Mouse (Mus musculus) heart, postnatal 0 days (tissue): ENCODE results near the gene Jarid2. TPM values are rescaled to one million over a fixed set of nuclear protein-coding genes. Genes with fewer than 3 reads are reported as not detected.
A peak's percentile ranks its signal among the peaks of the same experiment; 100 is the strongest.

Source experiments
- ATAC-seq: fragments of 200-750 bp; cut with Nextera tagmentation; 2 replicates; pipeline ENCODE4 v1.8.0; 2017; ENCODE audit warnings: low read depth, moderate number of reproducible peaks, moderate library complexity; ENCODE audit not compliant: insufficient read depth
- DNase-seq: peaks from one replicate; pipeline ENCODE4 v3.0.0-alpha.2; 2016; ENCODE audit warnings: low spot score
- H3K27ac ChIP-seq: fragments of 300-500 bp; sonication (generic); 2 replicates; pipeline ENCODE4 v1.5.1; 2014; ENCODE audit warnings: low read depth, mild to moderate bottlenecking
- H3K27me3 ChIP-seq: fragments of 300-500 bp; sonication (generic); 2 replicates; pipeline ENCODE4 v1.6.1; 2014; ENCODE audit warnings: low read length, mixed read lengths; ENCODE audit not compliant: control insufficient read depth, insufficient read depth
- H3K36me3 ChIP-seq: fragments of 300-500 bp; sonication (generic); replicated peaks from 2 replicates; pipeline ENCODE4 v1.6.1; 2014; ENCODE audit warnings: low read length, mixed read lengths; ENCODE audit not compliant: control insufficient read depth, insufficient read depth
- H3K4me1 ChIP-seq: fragments of 300-500 bp; sonication (generic); 2 replicates; pipeline ENCODE4 v1.6.1; 2014; ENCODE audit warnings: antibody characterized with exemption; ENCODE audit not compliant: control insufficient read depth, insufficient read depth
- H3K4me2 ChIP-seq: fragments of 300-500 bp; sonication (generic); 2 replicates; pipeline ENCODE4 v1.6.1; 2014; ENCODE audit warnings: low read depth, mild to moderate bottlenecking, low read length, moderate library complexity
- H3K4me3 ChIP-seq: fragments of 300-500 bp; sonication (generic); 2 replicates; pipeline ENCODE4 v1.5.1; 2014; ENCODE audit warnings: low read depth, low read length
- H3K9ac ChIP-seq: fragments of 300-500 bp; sonication (generic); replicated peaks from 2 replicates; pipeline ENCODE4 v1.6.1; 2014; ENCODE audit warnings: low read depth, low read length, mixed read lengths
- H3K9me3 ChIP-seq: fragments of 300-500 bp; sonication (generic); replicated peaks from 2 replicates; pipeline ENCODE4 v1.6.1; 2016; ENCODE audit warnings: low read length; ENCODE audit not compliant: control insufficient read depth
- CTCF ChIP-seq: IDR thresholded peaks from 2 replicates; pipeline ENCODE4 v1.5.1; 2016; ENCODE audit warnings: antibody characterized with exemption, control low read depth, low read depth
- EP300 ChIP-seq: IDR thresholded peaks from 2 replicates; pipeline ENCODE4 v1.6.1; 2016; ENCODE audit warnings: antibody characterized with exemption, low read depth
- WGBS: fragments of 180-500 bp; shearing (Covaris S2); extraction: QIAGEN DNeasy Blood & Tissue Kit; methylation state at CpG from one replicate; pipeline ENCODE4 v1.1.7; 2014; 5-methylcytosine and 5-hydroxymethylcytosine counted together
- polyA plus RNA-seq: library from polyadenylated mRNA; unstranded; fragments of >200 nt; fragmentation: Nextera tagmentation; extraction: Ambion mirVana; gene quantifications from 2 replicates; pipeline ENCODE4 v1.2.1, GENCODE M21; 2015
- total RNA-seq: library from RNA; depleted of rRNA; stranded (reverse); fragments of >200 nt; gene quantifications from 2 replicates; pipeline ENCODE4 v1.2.3, GENCODE M21; 2014; ENCODE audit warnings: low replicate concordance

Jarid2 gene
- total and polyA plus RNA-seq, 2 experiments from 2014 or later: 10.2 to 17.7 TPM

DNA sequence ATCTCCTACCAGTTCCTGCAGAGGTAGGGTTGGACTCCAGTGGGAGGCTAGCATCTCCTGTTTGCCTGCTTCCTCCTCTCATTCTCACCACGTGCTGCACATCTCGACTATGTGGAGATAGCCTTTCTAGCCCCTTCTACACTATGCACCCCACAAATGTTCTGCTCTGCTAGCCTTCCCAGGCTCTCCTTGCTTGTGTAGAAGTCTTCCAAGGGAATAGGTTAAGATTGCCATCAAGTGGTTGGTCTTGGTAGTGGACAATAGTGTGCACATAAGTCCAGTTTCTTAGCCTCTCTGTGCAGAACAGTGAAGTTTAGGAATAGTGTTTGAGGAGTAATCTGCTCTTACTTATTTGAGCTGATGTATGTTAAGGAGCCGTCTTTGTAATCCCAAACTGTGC, 104.1 kb downstream of the Jarid2 start:
- H3K4me3 ChIP-seq: no peak overlapping the region
- H3K9me3 ChIP-seq: no peaks in the 10 kb centered on the region
- no peak overlapping the region for H3K9ac ChIP-seq
- 28% methylated on average over 3 of the region's 3 CpGs for whole genome bisulfite sequencing
- no peak overlapping the region for H3K4me2 ChIP-seq
- no peaks in the 10 kb centered on the region for H3K36me3 ChIP-seq
- DNase-seq (peak; percentile 73), ATAC-seq (peak; percentile 62)
- no peaks in the 10 kb centered on the region for H3K27me3 ChIP-seq
- H3K4me1 ChIP-seq: peaks cover 9% of the 10 kb centered on the region; the same call in 1 of the 2 replicates
- no peak overlapping the region for H3K27ac ChIP-seq
- no peak for TF ChIP-seq EP300
- peak; percentile 88 for TF ChIP-seq CTCF

DNA sequence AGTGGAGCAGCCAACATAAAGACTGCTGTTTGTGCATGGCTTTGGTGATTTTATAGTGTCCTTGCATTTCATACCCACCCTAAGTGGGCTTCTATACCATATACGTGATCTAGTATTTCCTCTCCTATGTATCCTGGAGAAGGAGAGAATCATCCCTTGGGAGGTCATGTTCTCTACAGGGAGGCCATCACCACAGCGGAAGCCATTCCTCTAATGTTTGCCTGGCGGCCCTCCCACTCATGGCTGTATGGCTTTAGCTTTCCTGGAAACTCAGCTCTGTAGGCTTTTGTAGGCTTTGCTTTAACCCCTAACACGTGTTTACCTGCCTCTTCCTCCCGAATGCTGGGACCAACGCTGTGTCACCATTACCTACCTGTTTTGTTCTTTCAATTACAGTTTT, 108.2 kb downstream of the Jarid2 start:
- Histone ChIP-seq H3K9me3 (no peaks in the 10 kb centered on the region), H3K27ac (no peak overlapping the region), H3K4me1 (peaks cover 28% of the 10 kb centered on the region), H3K27me3 (no peaks in the 10 kb centered on the region), H3K9ac (no peak overlapping the region), H3K4me2 (no peak overlapping the region), H3K4me3 (no peak overlapping the region), H3K36me3 (no peaks in the 10 kb centered on the region)
- no peak for TF ChIP-seq EP300
- no peak for TF ChIP-seq CTCF
- WGBS: 85% methylated on average over 6 of the region's 6 CpGs
- ATAC-seq (no peak), DNase-seq (no peak)

DNA sequence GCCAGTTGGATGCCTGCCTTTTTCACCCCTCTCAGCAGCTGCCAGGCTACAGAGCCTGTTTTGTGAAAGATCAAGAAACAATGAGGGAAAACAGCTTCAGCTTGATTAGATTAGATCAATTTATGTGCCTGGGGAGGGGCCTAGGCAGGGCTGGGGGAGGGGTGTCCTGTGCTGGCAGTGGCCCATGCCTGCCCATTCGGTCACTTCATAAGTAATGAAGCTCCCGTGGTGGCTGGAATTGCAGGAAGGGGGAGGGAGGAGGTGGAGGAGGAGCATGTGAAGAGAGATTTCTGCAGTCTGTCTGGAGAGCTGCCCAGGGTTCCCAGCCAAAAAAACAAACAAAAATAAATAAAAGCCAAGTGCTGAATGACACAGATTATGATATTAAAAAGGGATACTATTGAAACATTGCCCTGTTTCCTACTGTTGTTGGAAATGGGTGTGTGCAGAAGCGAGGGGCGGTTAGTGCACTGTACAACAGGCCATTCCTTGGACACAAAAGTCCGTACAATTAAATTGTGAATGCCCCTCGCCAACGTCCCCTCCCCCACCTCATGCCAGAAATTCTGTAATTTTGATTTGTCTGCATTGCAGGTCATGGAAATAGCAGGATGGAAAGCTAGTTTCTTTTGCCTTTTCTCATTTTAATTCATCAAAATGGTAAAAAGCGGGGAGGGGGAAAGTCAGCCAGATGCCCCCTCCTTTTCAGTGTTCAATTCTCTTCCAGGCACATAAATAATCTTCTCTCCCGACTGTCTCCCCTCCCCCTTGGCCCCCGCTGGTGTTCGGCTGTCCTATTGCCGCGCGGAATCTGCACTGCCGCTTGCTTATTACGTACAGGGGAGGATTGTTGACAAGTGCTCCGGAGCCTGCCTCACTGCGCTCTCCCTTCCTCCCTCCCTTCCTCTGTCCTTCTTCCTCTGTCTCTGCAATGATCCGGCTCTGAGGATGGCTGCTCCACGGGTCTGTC, 110.9 kb downstream of the Jarid2 start:
- peak; percentile 91 for ATAC-seq
- Histone ChIP-seq H3K9me3 (no peaks in the 10 kb centered on the region), H3K9ac (peak overlapping the region; percentile 50), H3K36me3 (no peaks in the 10 kb centered on the region), H3K27me3 (no peaks in the 10 kb centered on the region), H3K4me1 (peaks cover 28% of the 10 kb centered on the region), H3K4me2 (peak overlapping the region; percentile 73), H3K4me3 (peak overlapping the region; percentile 52), H3K27ac (peak overlapping the region; percentile 66)
- WGBS: 4% methylated on average over 20 of the region's 20 CpGs
- TF ChIP-seq EP300 (0 out of 2 replicates have a peak, but pooled peaks have one; percentile 23), CTCF (no peak)
- DNase-seq: peak; percentile 83

DNA sequence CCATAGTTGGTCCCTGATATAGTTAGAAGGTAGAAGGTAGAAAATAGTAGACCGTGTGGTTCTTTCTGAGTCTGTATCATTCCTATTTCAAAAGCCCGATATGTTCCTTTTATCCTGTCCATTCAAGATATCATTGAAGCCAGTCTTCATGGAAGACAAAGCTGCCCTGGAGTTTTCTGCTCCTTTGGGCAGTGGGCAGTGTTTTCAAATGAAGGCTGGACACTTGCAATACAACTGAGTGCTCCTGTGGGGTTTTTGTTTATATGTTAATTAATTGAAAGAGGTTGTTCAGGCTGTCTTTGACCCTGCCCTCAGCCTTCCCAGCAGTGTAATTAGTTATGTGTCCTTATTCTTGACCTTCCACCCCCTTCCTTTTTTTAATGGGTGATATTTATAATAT, 122.2 kb downstream of the Jarid2 start:
- WGBS: 76% methylated on average over 2 of the region's 2 CpGs
- Histone ChIP-seq H3K27me3 (no peaks in the 10 kb centered on the region), H3K4me1 (0 out of 2 replicates have a peak, but pooled peaks cover 4% of the 10 kb centered on the region), H3K9me3 (no peaks in the 10 kb centered on the region), H3K4me3 (no peak overlapping the region), H3K36me3 (no peaks in the 10 kb centered on the region), H3K4me2 (no peak overlapping the region), H3K27ac (no peak overlapping the region), H3K9ac (no peak overlapping the region)
- TF ChIP-seq EP300 (no peak), CTCF (no peak)
- no peak for DNase-seq
- ATAC-seq: no peak

DNA sequence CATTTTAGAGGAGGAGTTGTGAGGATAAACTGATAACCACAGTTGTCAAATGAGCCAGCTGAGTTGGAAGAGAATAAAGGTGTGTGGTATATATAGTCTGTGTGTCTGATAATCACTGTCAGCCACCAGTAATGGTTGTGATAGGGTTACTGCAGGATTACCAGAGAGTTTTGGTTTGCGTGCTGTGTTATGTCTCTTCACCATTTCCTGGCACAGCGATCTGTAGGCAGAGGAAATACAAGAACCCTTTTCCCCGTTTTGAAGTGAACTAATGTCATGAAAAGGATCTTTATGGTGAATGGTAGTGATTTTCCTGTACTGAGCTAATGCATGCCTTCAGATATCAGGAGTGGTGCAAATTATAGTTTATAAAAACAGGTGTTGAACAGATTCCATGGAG, 122.8 kb downstream of the Jarid2 start:
- H3K27ac ChIP-seq: no peak overlapping the region
- TF ChIP-seq EP300 (no peak), CTCF (no peak)
- no peak overlapping the region for H3K4me3 ChIP-seq
- H3K27me3 ChIP-seq: no peaks in the 10 kb centered on the region
- 59% methylated on average over 3 of the region's 3 CpGs for WGBS
- no peaks in the 10 kb centered on the region for H3K9me3 ChIP-seq
- H3K9ac ChIP-seq: no peak overlapping the region
- no peak for ATAC-seq
- H3K4me1 ChIP-seq: 0 out of 2 replicates have a peak, but pooled peaks cover 4% of the 10 kb centered on the region
- H3K36me3 ChIP-seq: no peaks in the 10 kb centered on the region
- no peak for DNase-seq
- H3K4me2 ChIP-seq: no peak overlapping the region
